Mouse (Mus musculus): ENCODE results near the gene Bmp3. TPM values are rescaled to one million over a fixed set of nuclear protein-coding genes. Genes with fewer than 3 reads are reported as not detected.

Gene Bmp3
- polyA plus RNA-seq, 1 experiment from 2014 or later = 3.0 TPM

DNA sequence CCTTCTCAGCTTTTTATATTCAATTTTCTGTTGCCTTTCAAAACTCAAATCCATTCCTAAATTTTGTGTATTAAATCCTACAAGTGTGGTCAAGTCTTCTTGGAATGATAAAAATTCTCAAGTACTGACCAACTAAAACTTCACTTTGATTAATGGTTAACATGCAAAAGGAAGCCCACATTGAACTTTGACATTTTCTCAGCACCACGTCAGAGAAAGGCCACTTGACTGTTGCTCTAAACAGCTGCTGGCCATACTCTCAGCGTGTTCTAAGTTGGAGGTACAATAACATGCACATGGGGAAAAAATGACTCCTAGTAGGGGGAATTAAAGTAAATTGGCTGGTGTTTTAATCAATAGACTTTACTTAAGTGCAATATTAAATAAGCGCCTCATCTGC is 27.9 kb downstream of the Bmp3 start:
- Histone ChIP-seq H3K9me3 (replicated peaks; ENCODE audit: control insufficient read depth, low read length) (no peaks in the 10 kb centered on the region), H3K4me3 (replicated peaks; ENCODE audit: low read length) (no peak overlapping the region), H3K4me1 (ENCODE audit: control insufficient read depth, insufficient read depth, low read length) (no peaks in the 10 kb centered on the region), H3K27ac (ENCODE audit: low read length) (no peak overlapping the region), H3K4me2 (ENCODE audit: low read depth, low read length) (no peak overlapping the region), H3K36me3 (ENCODE audit: control insufficient read depth, insufficient read depth, low read length) (no peaks in the 10 kb centered on the region), H3K9ac (ENCODE audit: low read length) (no peak overlapping the region), H3K27me3 (ENCODE audit: control insufficient read depth, insufficient read depth, low read length) (no peaks in the 10 kb centered on the region)
- WGBS = 46% methylated on average over 3 of the region's 3 CpGs
- ATAC-seq (ENCODE audit: insufficient read depth, low FRiP score) = no peak

DNA sequence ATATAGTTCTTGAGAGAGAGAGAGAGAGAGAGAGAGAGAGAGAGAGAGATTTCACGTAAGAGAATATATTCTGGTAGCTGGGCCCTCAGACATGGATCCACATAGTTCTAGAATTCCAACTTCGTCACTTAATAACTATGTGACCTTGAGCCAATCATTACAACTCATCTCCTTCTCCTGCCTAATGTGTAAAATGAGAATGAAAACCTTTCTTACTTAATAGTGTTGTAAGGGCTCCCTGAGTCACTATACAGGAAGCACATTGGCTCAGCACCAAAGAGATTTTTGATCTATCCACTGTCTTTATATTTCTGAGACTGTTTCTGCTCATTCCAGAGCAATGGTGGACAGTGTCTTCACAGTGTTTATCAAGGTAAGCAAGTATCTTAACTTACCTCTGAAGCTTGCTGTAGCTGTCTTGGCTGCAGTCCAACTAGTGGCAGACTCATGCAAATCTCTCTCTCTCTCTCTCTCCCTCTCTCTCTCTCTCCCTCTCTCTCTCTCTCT is 36.4 kb downstream of the Bmp3 start:
- Histone ChIP-seq H3K4me3 (replicated peaks; ENCODE audit: low read length) (no peak overlapping the region), H3K36me3 (ENCODE audit: control insufficient read depth, insufficient read depth, low read length) (no peaks in the 10 kb centered on the region), H3K27ac (ENCODE audit: low read length) (no peak overlapping the region), H3K4me2 (ENCODE audit: low read depth, low read length) (no peak overlapping the region), H3K27me3 (ENCODE audit: control insufficient read depth, insufficient read depth, low read length) (no peaks in the 10 kb centered on the region), H3K4me1 (ENCODE audit: control insufficient read depth, insufficient read depth, low read length) (no peaks in the 10 kb centered on the region), H3K9ac (ENCODE audit: low read length) (no peak overlapping the region), H3K9me3 (replicated peaks; ENCODE audit: control insufficient read depth, low read length) (no peaks in the 10 kb centered on the region)
- 68% methylated on average over 2 of the region's 2 CpGs for WGBS
- ATAC-seq (ENCODE audit: insufficient read depth, low FRiP score) = no peak

DNA sequence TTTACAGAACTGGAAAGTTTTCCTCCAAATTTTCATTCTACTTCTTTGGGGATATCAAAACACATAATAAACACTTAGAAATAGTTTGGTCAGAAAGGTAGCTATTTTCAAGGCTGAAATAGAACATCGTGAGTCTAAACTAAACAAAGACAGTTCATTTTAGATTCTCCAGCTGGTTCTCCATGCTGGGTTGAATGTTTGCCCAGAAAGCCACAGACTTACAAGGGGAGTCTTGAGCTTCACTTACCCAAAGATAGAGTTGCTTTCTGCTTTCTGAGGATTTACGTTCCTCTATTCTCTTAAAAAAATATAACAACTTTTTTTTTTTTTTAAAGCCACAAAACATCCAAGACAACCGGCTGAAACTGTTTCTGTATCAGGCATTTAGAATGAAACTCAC is 40.1 kb downstream of the Bmp3 start:
- H3K4me1 ChIP-seq (ENCODE audit: control insufficient read depth, insufficient read depth, low read length) = no peaks in the 10 kb centered on the region
- no peak for ATAC-seq (ENCODE audit: insufficient read depth, low FRiP score)
- H3K27ac ChIP-seq (ENCODE audit: low read length) = no peak overlapping the region
- no peak overlapping the region for H3K9ac ChIP-seq (ENCODE audit: low read length)
- H3K9me3 ChIP-seq (replicated peaks; ENCODE audit: control insufficient read depth, low read length) = no peaks in the 10 kb centered on the region
- H3K4me3 ChIP-seq (replicated peaks; ENCODE audit: low read length) = no peak overlapping the region
- no peak overlapping the region for H3K4me2 ChIP-seq (ENCODE audit: low read depth, low read length)
- 59% methylated on average over 3 of the region's 3 CpGs for WGBS
- H3K27me3 ChIP-seq (ENCODE audit: control insufficient read depth, insufficient read depth, low read length) = no peaks in the 10 kb centered on the region
- H3K36me3 ChIP-seq (ENCODE audit: control insufficient read depth, insufficient read depth, low read length) = no peaks in the 10 kb centered on the region

DNA sequence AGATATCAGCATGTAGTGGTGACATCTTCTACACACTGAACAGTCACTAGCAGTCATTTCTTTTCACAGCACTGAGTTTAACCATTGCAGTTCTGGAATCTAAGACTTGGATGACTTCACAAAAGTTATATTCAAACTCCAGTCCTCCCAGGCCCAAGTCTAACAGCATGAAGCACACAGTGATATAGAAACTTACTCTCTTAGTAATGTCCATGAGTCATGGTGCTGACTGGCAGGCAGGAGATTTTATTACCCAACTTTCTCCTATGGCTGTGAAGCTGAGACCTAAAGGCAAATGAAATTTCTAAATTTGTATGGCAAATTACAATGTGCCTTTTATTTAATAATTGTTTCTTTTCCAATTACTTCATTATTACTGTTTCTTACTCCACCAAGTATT is 43.7 kb downstream of the Bmp3 start:
- H3K27me3 ChIP-seq (ENCODE audit: control insufficient read depth, insufficient read depth, low read length) = no peaks in the 10 kb centered on the region
- no peaks in the 10 kb centered on the region for H3K9me3 ChIP-seq (replicated peaks; ENCODE audit: control insufficient read depth, low read length)
- no peak for ATAC-seq (ENCODE audit: insufficient read depth, low FRiP score)
- no peak overlapping the region for H3K4me2 ChIP-seq (ENCODE audit: low read depth, low read length)
- H3K36me3 ChIP-seq (ENCODE audit: control insufficient read depth, insufficient read depth, low read length) = no peaks in the 10 kb centered on the region
- H3K4me1 ChIP-seq (ENCODE audit: control insufficient read depth, insufficient read depth, low read length) = no peaks in the 10 kb centered on the region
- H3K4me3 ChIP-seq (replicated peaks; ENCODE audit: low read length) = no peak overlapping the region
- no peak overlapping the region for H3K9ac ChIP-seq (ENCODE audit: low read length)
- no peak overlapping the region for H3K27ac ChIP-seq (ENCODE audit: low read length)

DNA sequence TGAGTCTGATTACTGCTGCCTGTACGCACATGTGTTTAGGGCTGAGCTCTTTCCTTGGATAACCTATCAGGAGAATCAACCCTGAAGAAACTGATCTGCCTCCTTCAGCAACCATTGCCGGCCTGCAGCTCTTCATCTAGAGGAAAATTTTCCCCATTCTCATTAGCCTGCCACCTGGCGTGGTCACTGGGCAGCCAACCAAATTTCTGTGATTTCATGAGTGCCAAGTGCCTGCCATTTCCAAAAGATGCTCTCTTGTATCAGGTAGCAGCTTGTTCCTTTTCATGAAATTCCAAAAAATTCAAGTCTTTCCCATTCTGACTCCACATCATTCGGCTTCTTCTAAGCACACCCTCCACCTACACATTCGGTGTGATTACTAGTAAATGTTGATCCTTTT is 46.7 kb downstream of the Bmp3 start:
- H3K4me3 ChIP-seq (replicated peaks; ENCODE audit: low read length) = no peak overlapping the region
- no peaks in the 10 kb centered on the region for H3K36me3 ChIP-seq (ENCODE audit: control insufficient read depth, insufficient read depth, low read length)
- ATAC-seq (ENCODE audit: insufficient read depth, low FRiP score) = no peak
- H3K27me3 ChIP-seq (ENCODE audit: control insufficient read depth, insufficient read depth, low read length) = no peaks in the 10 kb centered on the region
- H3K4me2 ChIP-seq (ENCODE audit: low read depth, low read length) = no peak overlapping the region
- no peaks in the 10 kb centered on the region for H3K9me3 ChIP-seq (replicated peaks; ENCODE audit: control insufficient read depth, low read length)
- 77% methylated on average over 5 of the region's 5 CpGs for WGBS
- no peak overlapping the region for H3K9ac ChIP-seq (ENCODE audit: low read length)
- H3K27ac ChIP-seq (ENCODE audit: low read length) = no peak overlapping the region
- H3K4me1 ChIP-seq (ENCODE audit: control insufficient read depth, insufficient read depth, low read length) = no peaks in the 10 kb centered on the region

DNA sequence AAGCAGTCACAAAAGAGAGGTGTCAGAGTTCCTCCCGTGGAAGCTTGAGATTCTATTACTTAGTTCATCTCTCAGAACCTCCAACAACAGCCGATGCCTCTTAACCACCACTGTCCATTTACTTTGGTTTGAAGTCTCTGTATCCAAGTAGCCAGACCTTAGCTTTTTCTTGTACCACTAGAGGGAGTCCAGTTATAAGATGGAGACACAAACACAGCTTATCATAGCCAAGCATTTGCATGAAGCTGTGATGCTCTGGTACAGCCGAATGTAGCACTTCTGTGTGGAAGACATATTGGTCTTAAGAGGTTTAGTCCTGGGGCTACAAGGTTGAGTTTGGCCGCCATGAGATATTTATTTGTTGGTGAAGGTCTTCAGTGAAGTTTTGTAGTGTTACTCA is 48.1 kb downstream of the Bmp3 start:
- no peak overlapping the region for H3K9ac ChIP-seq (ENCODE audit: low read length)
- no peaks in the 10 kb centered on the region for H3K36me3 ChIP-seq (ENCODE audit: control insufficient read depth, insufficient read depth, low read length)
- 65% methylated on average over 4 of the region's 4 CpGs for WGBS
- no peaks in the 10 kb centered on the region for H3K27me3 ChIP-seq (ENCODE audit: control insufficient read depth, insufficient read depth, low read length)
- no peaks in the 10 kb centered on the region for H3K4me1 ChIP-seq (ENCODE audit: control insufficient read depth, insufficient read depth, low read length)
- H3K9me3 ChIP-seq (replicated peaks; ENCODE audit: control insufficient read depth, low read length) = no peaks in the 10 kb centered on the region
- no peak overlapping the region for H3K4me2 ChIP-seq (ENCODE audit: low read depth, low read length)
- ATAC-seq (ENCODE audit: insufficient read depth, low FRiP score) = no peak
- H3K4me3 ChIP-seq (replicated peaks; ENCODE audit: low read length) = no peak overlapping the region
- H3K27ac ChIP-seq (ENCODE audit: low read length) = no peak overlapping the region

DNA sequence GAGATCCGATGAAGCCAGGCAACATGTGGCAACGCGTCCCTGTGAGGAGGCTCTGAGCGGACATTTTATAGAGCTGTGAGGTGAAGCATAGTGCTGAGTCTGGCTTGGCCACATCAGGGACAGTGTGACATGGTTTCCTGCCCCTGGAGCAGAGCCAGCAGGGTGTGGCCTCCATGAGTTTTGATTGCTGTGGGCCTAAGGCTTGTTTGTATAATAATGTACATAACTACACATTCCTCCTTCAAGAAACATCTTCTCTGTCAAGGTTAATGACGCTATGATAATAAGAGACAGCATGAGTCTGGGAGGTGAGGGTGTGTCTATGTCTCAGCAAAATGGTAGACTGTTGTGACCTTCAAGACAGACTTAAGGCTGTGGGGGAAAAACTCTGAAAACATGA is 64.5 kb downstream of the Bmp3 start:
- Histone ChIP-seq H3K4me1 (ENCODE audit: control insufficient read depth, insufficient read depth, low read length) (no peaks in the 10 kb centered on the region), H3K27ac (ENCODE audit: low read length) (no peak overlapping the region), H3K4me3 (replicated peaks; ENCODE audit: low read length) (no peak overlapping the region), H3K9me3 (replicated peaks; ENCODE audit: control insufficient read depth, low read length) (no peaks in the 10 kb centered on the region), H3K36me3 (ENCODE audit: control insufficient read depth, insufficient read depth, low read length) (no peaks in the 10 kb centered on the region), H3K27me3 (ENCODE audit: control insufficient read depth, insufficient read depth, low read length) (no peaks in the 10 kb centered on the region), H3K4me2 (ENCODE audit: low read depth, low read length) (no peak overlapping the region), H3K9ac (ENCODE audit: low read length) (no peak overlapping the region)
- WGBS = 89% methylated on average over 5 of the region's 5 CpGs
- ATAC-seq (ENCODE audit: insufficient read depth, low FRiP score) = no peak

DNA sequence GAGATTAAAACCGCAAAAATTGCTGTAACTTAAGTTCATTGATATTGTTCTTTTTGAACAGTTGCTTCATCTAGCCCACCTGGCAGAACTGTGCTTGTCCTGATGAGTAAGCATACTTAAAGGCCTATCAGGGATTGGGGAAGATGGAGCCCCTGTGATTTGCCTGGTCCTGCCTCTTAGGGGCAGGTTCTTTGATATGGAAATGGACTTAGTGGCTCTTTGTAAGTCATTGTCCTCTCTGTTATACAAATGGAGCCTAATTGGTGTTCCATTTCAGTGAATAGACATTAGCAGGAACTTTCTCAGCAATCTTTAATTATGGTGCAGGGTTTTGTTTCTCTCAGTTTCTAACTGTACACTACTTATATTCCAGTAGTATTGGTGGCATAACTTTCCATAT is 67.4 kb downstream of the Bmp3 start:
- Histone ChIP-seq H3K4me3 (replicated peaks; ENCODE audit: low read length) (no peak overlapping the region), H3K27ac (ENCODE audit: low read length) (no peak overlapping the region), H3K4me1 (ENCODE audit: control insufficient read depth, insufficient read depth, low read length) (no peaks in the 10 kb centered on the region), H3K9me3 (replicated peaks; ENCODE audit: control insufficient read depth, low read length) (no peaks in the 10 kb centered on the region), H3K9ac (ENCODE audit: low read length) (no peak overlapping the region), H3K4me2 (ENCODE audit: low read depth, low read length) (no peak overlapping the region), H3K36me3 (ENCODE audit: control insufficient read depth, insufficient read depth, low read length) (no peaks in the 10 kb centered on the region), H3K27me3 (ENCODE audit: control insufficient read depth, insufficient read depth, low read length) (no peaks in the 10 kb centered on the region)
- WGBS = 75% methylated on average over 1 of the region's 1 CpGs
- ATAC-seq (ENCODE audit: insufficient read depth, low FRiP score) = no peak

DNA sequence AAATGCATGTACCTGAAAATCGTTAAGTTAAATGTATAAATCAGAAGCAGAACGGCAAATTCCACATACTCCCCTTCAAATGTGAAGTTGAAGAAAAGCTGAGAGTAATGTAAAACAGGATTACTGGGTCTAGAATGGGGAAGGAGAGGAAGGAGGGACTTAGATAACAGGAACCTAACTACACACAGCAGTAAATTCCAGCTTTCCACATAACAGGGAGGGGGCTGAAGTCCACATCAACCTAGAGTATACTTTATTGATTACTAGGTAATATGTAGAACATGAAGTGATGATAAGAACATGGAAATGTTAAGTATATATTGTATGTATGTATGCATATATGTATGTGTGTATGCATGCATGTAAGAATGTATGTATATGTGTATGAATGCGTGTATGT is 68.7 kb downstream of the Bmp3 start:
- H3K27me3 ChIP-seq (ENCODE audit: control insufficient read depth, insufficient read depth, low read length) = no peaks in the 10 kb centered on the region
- H3K4me1 ChIP-seq (ENCODE audit: control insufficient read depth, insufficient read depth, low read length) = no peaks in the 10 kb centered on the region
- H3K9me3 ChIP-seq (replicated peaks; ENCODE audit: control insufficient read depth, low read length) = no peaks in the 10 kb centered on the region
- WGBS = 86% methylated on average over 3 of the region's 3 CpGs
- H3K4me2 ChIP-seq (ENCODE audit: low read depth, low read length) = no peak overlapping the region
- no peaks in the 10 kb centered on the region for H3K36me3 ChIP-seq (ENCODE audit: control insufficient read depth, insufficient read depth, low read length)
- ATAC-seq (ENCODE audit: insufficient read depth, low FRiP score) = no peak
- H3K9ac ChIP-seq (ENCODE audit: low read length) = no peak overlapping the region
- H3K27ac ChIP-seq (ENCODE audit: low read length) = no peak overlapping the region
- H3K4me3 ChIP-seq (replicated peaks; ENCODE audit: low read length) = no peak overlapping the region
